In the genomic region with DNA sequence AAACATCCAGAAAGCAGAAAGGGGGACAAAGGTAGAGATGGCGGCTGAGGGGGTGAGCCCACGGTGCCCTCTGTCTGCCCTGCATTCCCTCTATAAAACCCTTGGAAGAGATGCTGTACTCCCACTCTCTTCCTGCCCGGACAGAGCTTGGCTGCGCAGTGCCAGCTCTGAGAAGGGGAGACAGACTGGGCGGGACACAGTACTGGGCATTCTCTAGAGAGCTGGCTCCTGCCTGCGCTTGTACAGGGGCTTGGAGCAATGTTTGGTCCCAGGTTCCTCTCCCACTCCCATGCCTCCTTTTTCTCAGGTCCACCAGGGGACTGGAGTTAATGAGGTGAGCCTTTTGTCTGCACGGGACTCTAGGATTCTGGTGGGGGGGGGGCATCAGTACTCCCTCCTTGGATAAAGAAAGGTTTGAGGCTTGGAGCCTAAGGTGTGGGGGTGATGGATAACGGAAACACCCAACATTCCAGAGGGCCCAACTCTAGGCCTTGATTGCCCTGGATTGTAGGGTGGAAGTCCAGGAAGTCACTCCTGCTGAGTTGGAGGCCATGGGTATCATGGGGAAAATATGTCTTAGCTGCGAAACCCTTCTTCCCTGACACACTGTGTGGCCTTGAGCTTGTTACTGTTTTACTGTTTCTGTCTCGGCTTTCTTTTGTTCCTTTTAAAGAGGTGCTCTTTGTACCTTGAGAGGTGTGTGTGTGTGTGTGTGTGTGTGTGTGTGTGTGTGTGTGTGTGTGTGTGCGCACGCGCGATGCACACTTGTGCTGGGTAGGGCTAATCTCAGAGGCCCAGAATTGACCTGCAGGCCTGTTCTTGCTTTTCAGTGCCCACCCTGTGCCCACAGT, we compare ENCODE assay signal across 11 mouse cellular contexts. TPM values are rescaled to one million over a fixed set of nuclear protein-coding genes. Genes with fewer than 3 reads are reported as not detected.
DNase-seq lines count a peak whose midpoint lies in the region; ATAC-seq and TF ChIP-seq lines count a peak whose summit lies in the region.
"Had no signal": no experiment of that assay in that cellular context is flagged by ENCODE, and none has a peak within 500 bp of the region (broad histone marks: within the 10 kb centered on the region; RNA-seq: fewer than 3 reads in every experiment).

No protein-coding gene starts in this region.

- DNase-seq in kidney, adult 2 months = peak; percentile 65
- DNase-seq in kidney, adult 11 months = no peak
- DNase-seq in embryonic facial prominence, embryonic 10.5 days (ENCODE audit: low spot score) = no peak
- DNase-seq in MN1 (ENCODE audit: low spot score) = no peak
- no peak for DNase-seq in ovary, postnatal 10 days (ENCODE audit: low spot score)
- no peak for DNase-seq in heart, postnatal 25 days (ENCODE audit: low spot score)
- DNase-seq: B cell, adult 2 months; cerebellum, adult 8-10 months; kidney, postnatal 10 days had no signal

- intact Hi-C loops in heart, postnatal 25 days (cut with DNase I) = no loop called here

- 73% methylated on average over 14 of the region's 14 CpGs for WGBS in kidney, adult 2 months
- WGBS in embryonic facial prominence, embryonic 10.5 days = 81% methylated on average over 14 of the region's 14 CpGs
- 65% methylated on average over 14 of the region's 14 CpGs for WGBS in hindbrain, embryonic 16.5 days
- 81% methylated on average over 14 of the region's 14 CpGs for WGBS in midbrain, embryonic 15.5 days

- no peak overlapping the region for H3K9ac ChIP-seq in hindbrain, embryonic 16.5 days (ENCODE audit: low read depth, low read length)
- H3K9ac ChIP-seq in midbrain, embryonic 15.5 days = no peak overlapping the region

- H3K36me3 ChIP-seq in kidney, adult 2 months (ENCODE audit: control insufficient read depth, insufficient read depth, low read length) = no peaks in the 10 kb centered on the region
- no peaks in the 10 kb centered on the region for H3K36me3 ChIP-seq in embryonic facial prominence, embryonic 10.5 days (replicated peaks)
- no peaks in the 10 kb centered on the region for H3K36me3 ChIP-seq in hindbrain, embryonic 16.5 days (ENCODE audit: control insufficient read depth, insufficient read depth, low read length)
- no peaks in the 10 kb centered on the region for H3K36me3 ChIP-seq in midbrain, embryonic 15.5 days (replicated peaks)

- H3K4me3 ChIP-seq in kidney, adult 2 months (ENCODE audit: insufficient read depth, low read depth, low read length) = no peak overlapping the region
- no peak overlapping the region for H3K4me3 ChIP-seq in embryonic facial prominence, embryonic 10.5 days
- H3K4me3 ChIP-seq in hindbrain, embryonic 16.5 days (ENCODE audit: low read length) = no peak overlapping the region
- H3K4me3 ChIP-seq in midbrain, embryonic 15.5 days = no peak overlapping the region

- no peaks in the 10 kb centered on the region for H3K9me3 ChIP-seq in embryonic facial prominence, embryonic 10.5 days
- no peaks in the 10 kb centered on the region for H3K9me3 ChIP-seq in hindbrain, embryonic 16.5 days (ENCODE audit: control insufficient read depth, low read length)
- H3K9me3 ChIP-seq in midbrain, embryonic 15.5 days = no peaks in the 10 kb centered on the region

- no peak overlapping the region for H3K27ac ChIP-seq in kidney, adult 2 months (ENCODE audit: insufficient read depth, low read depth, low read length)
- 0 out of 2 replicates have a peak overlapping the region, but pooled peaks have one; percentile 19 for H3K27ac ChIP-seq in embryonic facial prominence, embryonic 10.5 days (replicated peaks)
- peak overlapping the region; percentile 69 for H3K27ac ChIP-seq in hindbrain, embryonic 16.5 days (ENCODE audit: low read depth, low read length)
- peak overlapping the region; percentile 46 for H3K27ac ChIP-seq in midbrain, embryonic 15.5 days

- TF ChIP-seq POLR2A in kidney, adult 2 months (IDR thresholded peaks at IDR 0.05; ENCODE audit: low read depth, low read length) = no peak

- no peak for TF ChIP-seq CTCF in kidney, adult 2 months (conservative IDR thresholded peaks at IDR 0.05; ENCODE audit: insufficient read depth, insufficient read length, low read depth, low read length)

- H3K27me3 ChIP-seq in kidney, adult 2 months (replicated peaks; ENCODE audit: control insufficient read depth, insufficient read depth, low read length) = no peaks in the 10 kb centered on the region
- 0 out of 2 replicates have a peak, but pooled peaks cover 9% of the 10 kb centered on the region for H3K27me3 ChIP-seq in embryonic facial prominence, embryonic 10.5 days (replicated peaks; ENCODE audit: low read depth, poor library complexity, severe bottlenecking)
- no peaks in the 10 kb centered on the region for H3K27me3 ChIP-seq in hindbrain, embryonic 16.5 days (replicated peaks; ENCODE audit: control insufficient read depth, insufficient read depth, low read length)
- H3K27me3 ChIP-seq in midbrain, embryonic 15.5 days (replicated peaks) = no peaks in the 10 kb centered on the region

- 0 out of 2 replicates have a peak, but pooled peaks cover 3% of the 10 kb centered on the region for H3K4me1 ChIP-seq in kidney, adult 2 months (ENCODE audit: control insufficient read depth, insufficient read depth, low read length)
- H3K4me1 ChIP-seq in embryonic facial prominence, embryonic 10.5 days = peaks cover 39% of the 10 kb centered on the region
- H3K4me1 ChIP-seq in hindbrain, embryonic 16.5 days (ENCODE audit: control insufficient read depth, insufficient read depth, low read depth, low read length) = peaks cover 20% of the 10 kb centered on the region
- peaks cover 23% of the 10 kb centered on the region for H3K4me1 ChIP-seq in midbrain, embryonic 15.5 days

- ATAC-seq in hindbrain, embryonic 16.5 days = peak; percentile 64
- ATAC-seq in midbrain, embryonic 15.5 days (replicated peaks) = 0 out of 2 replicates have a peak, but pooled peaks have one; percentile 55

- no peak overlapping the region for H3K4me2 ChIP-seq in hindbrain, embryonic 16.5 days (ENCODE audit: low read length)
- H3K4me2 ChIP-seq in midbrain, embryonic 15.5 days = no peak overlapping the region

RNA-seq across cellular contexts. Expression of a gene that starts 7.7 kb away (rescaled TPM):
- 12.7 and 15.4 TPM in 2 replicates for polyA plus RNA-seq in kidney, adult 2 months (2012; rRNA removed)
- 4.7 and 7.2 TPM in 2 replicates for polyA plus RNA-seq in embryonic facial prominence, embryonic 10.5 days (2016; fragmentation: Nextera tagmentation; extraction: Ambion mirVana)
- polyA plus RNA-seq in hindbrain, embryonic 16.5 days (2015; fragmentation: Nextera tagmentation; extraction: Ambion mirVana) = 11.8 and 16.2 TPM in 2 replicates
- 7.8 and 12.9 TPM in 2 replicates for polyA plus RNA-seq in midbrain, embryonic 15.5 days (2015; fragmentation: Nextera tagmentation; extraction: Ambion mirVana)
- total RNA-seq in heart, postnatal 25 days (2021) = 1 to 10 TPM; 9.1 to 9.3 TPM

RNA-seq across cellular contexts. Expression of a gene that starts 47.0 kb away (rescaled TPM):
- polyA plus RNA-seq in kidney, adult 2 months (2012; rRNA removed) = 129 and 139 TPM in 2 replicates
- polyA plus RNA-seq in embryonic facial prominence, embryonic 10.5 days (2016; fragmentation: Nextera tagmentation; extraction: Ambion mirVana) = 69.2 and 73.2 TPM in 2 replicates
- 69.0 and 71.3 TPM in 2 replicates for polyA plus RNA-seq in hindbrain, embryonic 16.5 days (2015; fragmentation: Nextera tagmentation; extraction: Ambion mirVana)
- polyA plus RNA-seq in midbrain, embryonic 15.5 days (2015; fragmentation: Nextera tagmentation; extraction: Ambion mirVana) = 68.1 and 75.5 TPM in 2 replicates
- 10 to 100 TPM; 34.7 to 36.6 TPM for total RNA-seq in heart, postnatal 25 days (2021)
